Mouse (Mus musculus) yolk sac, embryonic 10.5 days (tissue): ENCODE measurements around the gene Pcgf2.
"Not testable (repeated sequence)": the region's sequence is repeated elsewhere in the genome, so short reads cannot be mapped to it uniquely, and the experiment has no call there.

Source experiments
- DNase-seq: peaks from one replicate; pipeline ENCODE4 v3.0.0-alpha.2; 2017; ENCODE audit warnings: low spot score

Pcgf2 gene

DNA sequence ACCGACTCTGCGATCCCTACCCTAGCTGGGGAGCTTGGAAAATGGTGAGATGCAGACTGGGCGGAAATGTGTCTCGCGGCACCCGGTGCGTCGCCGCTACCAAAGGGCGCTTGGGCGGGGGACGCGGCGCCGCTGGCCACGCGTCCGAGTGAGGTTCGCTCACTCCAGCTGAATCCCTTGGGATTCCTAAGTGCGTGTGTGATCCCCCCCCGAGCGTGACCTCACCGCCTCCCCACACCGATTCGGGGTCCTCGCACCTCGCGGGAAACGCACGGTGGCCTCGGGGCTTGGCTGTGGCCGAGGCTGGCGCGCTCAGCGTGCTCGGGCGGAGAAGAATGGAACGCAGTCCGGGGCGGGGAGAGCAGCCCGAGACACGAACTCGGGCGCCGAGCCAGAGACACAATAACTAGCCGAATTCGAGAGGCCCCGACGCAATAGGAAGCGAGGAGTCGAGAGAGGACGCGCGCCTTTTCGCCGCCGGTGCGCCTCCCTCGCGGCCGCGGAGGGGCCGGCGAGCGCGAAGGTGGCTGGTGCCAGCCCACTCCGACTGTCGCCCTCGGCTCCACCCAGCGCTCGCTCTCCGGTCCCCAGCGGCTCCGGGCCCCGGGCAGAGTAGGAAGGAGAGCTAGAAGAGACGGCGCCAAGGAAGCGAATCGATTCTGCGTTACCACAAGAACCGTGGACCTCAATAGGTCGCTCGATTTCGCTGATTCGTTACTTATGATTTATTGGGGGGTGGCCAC is at the start of gene Pcgf2:
TSS of gene Pcgf2 (minus strand) at position 495 of the 743 bp plus-strand sequence.
- no peak for DNase-seq

DNA sequence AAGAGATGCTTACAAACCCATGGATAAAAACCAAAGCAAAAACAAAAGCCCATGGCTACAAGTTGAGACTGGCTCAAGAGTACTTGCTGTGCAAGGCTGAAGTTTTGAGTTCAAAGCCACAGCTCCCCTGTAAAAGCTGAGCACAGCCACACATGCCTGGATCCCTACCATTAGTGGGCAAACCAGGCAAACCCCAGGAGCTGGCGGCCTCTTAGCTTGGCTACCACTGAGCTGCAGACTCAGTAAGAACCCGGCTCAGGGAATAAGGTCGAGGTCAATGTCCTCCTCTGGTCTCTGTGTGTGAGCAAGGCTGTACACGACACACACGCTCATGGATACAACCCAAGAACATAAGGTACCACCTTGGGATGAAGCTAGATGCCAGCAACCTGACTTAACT is 48.2 kb upstream of the Pcgf2 start:
- DNase-seq: no peak

GRCm38 (mm10) chr11:97747773-97748172 is 47.5 kb upstream of the Pcgf2 start:
- DNase-seq: no peak

DNA sequence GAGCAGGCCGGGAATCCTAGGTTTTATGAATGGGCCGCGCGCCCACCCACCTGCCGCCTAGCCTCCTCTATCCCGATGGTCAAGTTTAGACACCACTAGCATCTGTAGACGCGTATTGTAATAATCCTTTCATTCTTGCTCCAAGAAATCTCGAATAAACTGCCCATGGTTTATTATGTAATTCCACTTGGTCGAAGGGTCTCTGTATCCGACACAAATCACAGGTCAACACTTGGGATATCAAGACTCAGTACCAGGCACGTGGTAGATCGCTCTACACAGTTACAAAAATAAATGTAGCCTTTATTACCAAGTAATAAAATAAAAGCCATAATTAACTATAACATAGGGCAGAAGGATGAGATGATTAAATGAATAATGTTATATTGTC is 45.0 kb upstream of the Pcgf2 start:
- no peak for DNase-seq

DNA sequence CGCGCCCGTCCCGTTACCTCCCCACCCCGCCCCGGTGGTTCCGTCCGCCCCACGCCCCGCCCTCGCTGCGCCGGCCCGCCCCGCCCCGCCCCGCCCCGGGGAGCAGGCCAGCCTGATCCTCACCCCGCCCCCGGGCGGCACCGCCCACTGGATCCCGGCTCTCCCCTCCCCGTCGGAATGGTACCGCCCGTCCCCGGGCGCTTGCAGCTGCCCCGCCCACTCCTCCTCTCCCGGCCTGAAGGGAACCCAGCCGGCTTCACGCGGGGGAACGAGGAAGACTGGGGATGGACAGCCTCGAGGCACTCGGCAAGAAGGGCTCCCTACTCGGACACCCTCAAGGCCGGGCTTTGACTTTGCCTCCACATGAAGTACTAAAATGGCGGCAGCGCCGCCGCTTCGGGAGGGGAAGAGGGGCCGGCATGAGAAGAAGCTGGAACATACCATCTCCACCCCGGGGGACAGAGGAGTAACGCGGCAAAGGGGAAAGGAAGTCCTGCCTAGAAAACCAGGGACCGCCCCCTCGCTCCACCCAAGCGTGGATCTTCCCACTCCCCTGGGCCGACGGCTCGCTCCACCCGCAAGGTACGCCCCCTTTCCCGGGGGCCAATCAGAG is 44.5 kb upstream of the Pcgf2 start:
- DNase-seq: peak; percentile 99

GRCm38 (mm10) chr11:97744063-97744717 is 43.9 kb upstream of the Pcgf2 start, which contains the start of gene Pip4k2b:
Pip4k2b (minus strand) TSS chr11:97744704.
- no peak for DNase-seq

DNA sequence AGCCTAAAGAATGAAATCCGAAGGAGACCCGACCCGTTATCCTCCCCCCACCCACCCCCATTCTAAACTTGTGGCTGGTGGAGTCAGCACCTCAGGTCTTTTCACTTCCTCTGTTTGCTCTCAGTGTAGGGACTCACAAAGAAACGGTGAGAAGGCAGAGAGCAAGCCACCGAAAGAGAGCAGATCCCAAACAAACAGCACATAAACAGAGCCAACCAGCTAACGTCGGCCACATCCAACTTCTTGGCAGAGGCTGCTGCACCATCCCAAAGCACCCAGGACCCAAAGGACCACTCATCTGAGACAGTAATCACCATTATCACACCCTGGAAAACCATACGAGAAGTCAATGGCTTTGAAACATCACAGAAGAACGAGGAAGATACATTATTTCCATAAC is 43.1 kb upstream of the Pcgf2 start:
- no peak for DNase-seq

- no peak for DNase-seq
These were observed 42.3 kb upstream of the Pcgf2 start for GRCm38 (mm10) chr11:97742591-97742990.

DNA sequence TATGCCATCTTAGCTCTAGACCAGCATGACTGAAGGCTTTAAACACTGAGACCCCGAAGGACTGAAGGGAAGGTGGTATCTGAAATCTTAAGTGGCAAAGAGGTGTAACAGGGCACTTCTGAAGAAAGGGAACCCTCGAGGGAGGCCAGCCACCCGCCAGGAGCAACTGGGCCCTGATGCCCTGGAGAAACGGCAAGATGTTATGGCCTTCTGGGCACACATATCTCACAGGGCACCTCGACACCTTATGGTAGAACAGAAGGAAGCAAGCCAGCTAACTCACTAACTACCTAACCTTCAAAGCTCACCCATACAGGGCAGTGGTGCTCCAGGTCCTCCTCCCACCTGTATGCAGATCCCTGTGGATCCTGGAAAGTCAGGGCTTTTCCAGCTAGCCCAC is 41.9 kb upstream of the Pcgf2 start:
- no peak for DNase-seq

- no peak for DNase-seq
These were observed 39.9 kb upstream of the Pcgf2 start for GRCm38 (mm10) chr11:97740190-97740589.

- no peak for DNase-seq
These were observed 38.9 kb upstream of the Pcgf2 start for GRCm38 (mm10) chr11:97739155-97739554.

GRCm38 (mm10) chr11:97738703-97739102 is 38.4 kb upstream of the Pcgf2 start:
- no peak for DNase-seq

DNA sequence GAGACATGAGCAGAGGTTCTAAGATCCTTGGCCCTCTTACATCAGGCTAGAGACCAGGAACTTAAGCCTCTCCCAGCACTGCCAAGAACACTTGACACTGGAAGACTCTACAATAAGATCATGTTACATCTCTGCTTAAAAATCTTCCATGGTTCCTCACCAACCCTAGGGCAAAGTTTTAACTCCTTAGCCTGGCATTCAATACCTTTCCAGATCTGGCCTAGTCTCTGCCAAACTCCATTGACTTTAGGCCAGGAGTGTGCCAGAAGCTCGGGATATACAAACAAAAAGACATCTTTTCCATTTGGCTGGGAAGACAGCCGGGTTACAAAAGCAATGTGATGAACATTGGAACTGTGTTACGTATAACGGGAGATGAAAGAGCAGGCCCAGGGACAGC is 37.3 kb upstream of the Pcgf2 start:
- DNase-seq: no peak

DNA sequence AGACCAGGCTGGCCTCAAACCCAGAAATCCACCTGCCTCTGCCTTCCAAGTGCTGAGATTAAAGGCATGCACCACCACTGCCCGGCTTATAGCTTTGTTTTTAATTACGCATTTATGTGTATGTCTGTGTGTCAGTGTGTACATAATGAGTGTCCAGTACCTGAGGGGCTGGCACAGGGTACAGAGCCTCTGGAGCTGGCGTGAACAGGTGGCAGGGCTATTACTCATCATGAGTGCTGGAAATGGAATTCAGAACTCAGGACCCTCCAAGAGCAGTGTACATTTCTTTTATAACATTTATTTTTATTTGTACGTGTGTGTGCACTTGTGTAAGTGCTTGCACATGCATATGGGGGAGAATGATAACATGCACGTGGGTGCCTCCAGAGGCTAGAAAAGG is 36.3 kb upstream of the Pcgf2 start:
- no peak for DNase-seq

- DNase-seq: not testable (repeated sequence)
These were observed 34.5 kb upstream of the Pcgf2 start for GRCm38 (mm10) chr11:97734810-97735209.

- peak; percentile 27 for DNase-seq
These were observed 33.4 kb upstream of the Pcgf2 start for GRCm38 (mm10) chr11:97733689-97734088.

- DNase-seq: no peak
These were observed 28.4 kb upstream of the Pcgf2 start for GRCm38 (mm10) chr11:97728730-97729129.

DNA sequence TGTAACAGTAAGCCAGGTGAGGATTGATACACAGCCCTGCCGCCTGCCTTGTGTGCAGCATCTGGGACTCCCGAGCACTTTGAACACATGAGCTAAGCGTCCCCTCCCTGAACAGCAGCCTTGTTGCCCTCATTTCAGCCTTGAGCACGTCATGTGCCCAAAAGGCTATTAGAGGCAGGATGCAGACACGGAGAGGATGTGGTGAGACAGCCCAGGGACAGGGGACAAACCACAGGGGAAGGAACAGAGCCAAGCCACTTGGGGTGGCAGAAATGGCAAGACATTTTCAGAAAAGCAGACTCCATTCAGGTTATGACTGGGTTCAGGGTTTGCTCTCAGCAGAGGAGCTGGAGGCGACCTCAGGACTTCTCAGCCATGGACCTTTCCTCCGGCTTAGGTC is 28.0 kb upstream of the Pcgf2 start:
- no peak for DNase-seq

DNA sequence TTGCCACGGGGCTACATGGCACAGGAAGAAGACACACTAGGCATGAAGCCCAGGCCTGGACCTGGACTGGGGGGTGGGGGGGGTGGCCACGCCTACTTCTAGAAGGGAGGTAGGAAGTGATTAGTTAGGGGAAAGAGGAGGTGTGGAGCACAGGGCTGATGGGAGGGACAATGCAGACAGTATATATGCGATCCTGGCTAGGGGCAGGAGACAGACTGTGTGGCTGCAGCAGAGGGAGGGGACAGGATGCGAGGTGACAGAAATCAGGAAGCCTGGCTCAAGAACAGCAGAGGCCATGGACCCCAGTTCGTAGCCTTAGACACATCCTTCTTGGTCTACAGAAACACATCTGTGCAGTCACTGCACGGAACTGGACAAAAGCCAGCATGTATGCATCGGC is 23.4 kb upstream of the Pcgf2 start:
- DNase-seq: no peak

DNA sequence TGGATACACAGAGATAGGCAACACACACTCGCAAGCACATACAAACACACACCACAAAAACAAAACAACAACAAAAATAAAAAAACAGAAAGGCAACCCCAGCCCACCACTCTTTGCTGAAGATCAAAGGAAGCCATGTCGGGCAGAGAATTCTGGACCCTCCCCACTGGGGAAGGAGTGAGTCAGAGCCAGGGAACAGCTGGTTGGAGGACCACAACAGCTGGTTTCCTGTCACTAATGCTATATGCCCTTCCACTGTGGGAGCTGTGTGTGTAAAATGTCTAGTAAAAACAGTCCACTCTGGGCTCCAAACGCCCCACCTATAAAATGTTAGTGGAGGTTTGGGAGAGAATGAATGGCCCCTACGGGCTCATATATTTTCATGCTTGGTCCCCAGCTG is 21.0 kb upstream of the Pcgf2 start:
- no peak for DNase-seq

GRCm38 (mm10) chr11:97719041-97719440 is 18.7 kb upstream of the Pcgf2 start:
- DNase-seq: no peak

GRCm38 (mm10) chr11:97718281-97718860 is 18.1 kb upstream of the Pcgf2 start:
- DNase-seq: no peak
